11 mouse cellular contexts compared by ENCODE assay signal in genomic region chr4:41295507-41295906, GRCm38 (mm10).
"Had no signal": no experiment of that assay in that cellular context is flagged by ENCODE, and none has a peak within 500 bp of the region (broad histone marks: within the 10 kb centered on the region; RNA-seq: fewer than 3 reads in every experiment).

No protein-coding gene starts in this region.

- H3K27ac ChIP-seq: limb, embryonic 10.5 days; liver, embryonic 12.5 days; midbrain, embryonic 13.5 days; stomach, embryonic 15.5 days had no signal

- H3K4me3 ChIP-seq: limb, embryonic 10.5 days; liver, embryonic 12.5 days; midbrain, embryonic 13.5 days; stomach, embryonic 15.5 days had no signal

- DNase-seq: kidney, adult 8-10 months; kidney, postnatal 36 days; layer of hippocampus, adult 9-11 months; layer of hippocampus, postnatal 36 days; liver, postnatal 0 days; right cerebral cortex, postnatal 14 days; thymus, postnatal 36 days had no signal

- H3K4me1 ChIP-seq: limb, embryonic 10.5 days; liver, embryonic 12.5 days; midbrain, embryonic 13.5 days; stomach, embryonic 15.5 days had no signal
